Mouse (Mus musculus): ENCODE results near the gene Gm5592. TPM values are rescaled to one million over a fixed set of nuclear protein-coding genes. Genes with fewer than 3 reads are reported as not detected.
"Not testable (repeated sequence)": the region's sequence is repeated elsewhere in the genome, so short reads cannot be mapped to it uniquely, and the experiment has no call there.

Gene Gm5592
- polyA plus RNA-seq (2014; fragmentation: Nextera tagmentation; extraction: Ambion mirVana), result not detected in 2 replicates

GRCm38 (mm10) chr7:41153541-41153940 lies at the start of gene Gm5592:
Gene Gm5592 (plus strand): TSS chr7:41153841.
- H3K36me3 ChIP-seq (ENCODE audit: control insufficient read depth, insufficient read depth, low read length); H3K4me1 ChIP-seq (ENCODE audit: control insufficient read depth, insufficient read depth, low read length); H3K9me3 ChIP-seq (ENCODE audit: control insufficient read depth, low read length); DNase-seq (ENCODE audit: low spot score); H3K27me3 ChIP-seq (replicated peaks; ENCODE audit: control insufficient read depth, insufficient read depth, low read length); H3K4me3 ChIP-seq (ENCODE audit: low read depth, low read length); H3K27ac ChIP-seq (replicated peaks; ENCODE audit: low read depth, low read length); ATAC-seq (ENCODE audit: low read depth); H3K4me2 ChIP-seq (ENCODE audit: low read depth, low read length); H3K9ac ChIP-seq (ENCODE audit: low read depth, low read length): not testable (repeated sequence)
- WGBS, result 83% methylated on average over 4 of the region's 4 CpGs

DNA sequence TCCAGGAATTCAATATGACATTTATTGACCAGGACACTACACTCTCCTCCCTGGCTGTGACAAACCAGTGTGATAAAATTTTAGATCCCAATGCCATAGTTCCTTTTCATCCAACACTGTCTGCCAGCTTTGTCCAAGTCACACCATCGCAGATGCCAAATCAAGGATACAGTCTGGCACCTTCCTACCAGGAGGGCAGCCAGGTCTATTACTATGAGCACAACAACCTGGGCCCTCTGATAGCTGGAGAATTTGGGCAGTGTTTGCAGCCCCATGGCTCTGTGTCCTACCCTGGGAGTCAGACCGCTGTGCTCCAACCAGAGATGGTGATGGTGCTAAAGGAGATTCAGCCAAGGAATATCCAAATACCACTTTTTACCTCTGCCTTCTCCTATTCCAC lies 2.2 kb downstream of the Gm5592 start:
- not testable (repeated sequence) for H3K36me3 ChIP-seq (ENCODE audit: control insufficient read depth, insufficient read depth, low read length); H3K4me2 ChIP-seq (ENCODE audit: low read depth, low read length); H3K9ac ChIP-seq (ENCODE audit: low read depth, low read length); DNase-seq (ENCODE audit: low spot score); H3K27me3 ChIP-seq (replicated peaks; ENCODE audit: control insufficient read depth, insufficient read depth, low read length); H3K27ac ChIP-seq (replicated peaks; ENCODE audit: low read depth, low read length); H3K9me3 ChIP-seq (ENCODE audit: control insufficient read depth, low read length); H3K4me3 ChIP-seq (ENCODE audit: low read depth, low read length); ATAC-seq (ENCODE audit: low read depth); H3K4me1 ChIP-seq (ENCODE audit: control insufficient read depth, insufficient read depth, low read length)
- 100% methylated on average over 2 of the region's 2 CpGs for WGBS

GRCm38 (mm10) chr7:41157879-41158278 lies 4.2 kb downstream of the Gm5592 start:
- not testable (repeated sequence) for H3K9me3 ChIP-seq (ENCODE audit: control insufficient read depth, low read length); H3K4me2 ChIP-seq (ENCODE audit: low read depth, low read length); DNase-seq (ENCODE audit: low spot score); H3K27ac ChIP-seq (replicated peaks; ENCODE audit: low read depth, low read length); H3K4me1 ChIP-seq (ENCODE audit: control insufficient read depth, insufficient read depth, low read length); H3K27me3 ChIP-seq (replicated peaks; ENCODE audit: control insufficient read depth, insufficient read depth, low read length); ATAC-seq (ENCODE audit: low read depth); H3K9ac ChIP-seq (ENCODE audit: low read depth, low read length); H3K36me3 ChIP-seq (ENCODE audit: control insufficient read depth, insufficient read depth, low read length); H3K4me3 ChIP-seq (ENCODE audit: low read depth, low read length)
- WGBS, result no CpG with 5 or more reads among the region's 1 CpGs

DNA sequence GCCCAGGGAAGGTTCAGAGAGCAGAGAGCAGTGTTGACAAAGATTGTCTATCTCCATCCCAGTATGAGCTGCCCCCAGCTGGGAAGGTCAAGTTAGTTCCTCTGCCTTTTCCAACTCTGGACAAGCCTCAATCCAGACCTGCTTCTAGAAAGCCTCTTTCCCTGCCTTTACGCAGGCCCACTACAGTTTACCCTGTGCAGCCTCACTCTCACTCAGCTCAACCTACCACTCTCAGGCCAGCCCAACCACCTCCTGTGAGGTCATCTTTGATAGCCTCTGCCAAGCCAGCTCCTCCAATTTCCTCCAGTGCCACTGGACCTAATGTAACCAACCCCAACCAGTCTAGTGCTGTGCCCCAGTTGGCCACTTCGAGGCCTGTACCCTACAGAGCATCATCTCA lies 4.9 kb downstream of the Gm5592 start:
- not testable (repeated sequence) for H3K9me3 ChIP-seq (ENCODE audit: control insufficient read depth, low read length); H3K27ac ChIP-seq (replicated peaks; ENCODE audit: low read depth, low read length); DNase-seq (ENCODE audit: low spot score); H3K4me1 ChIP-seq (ENCODE audit: control insufficient read depth, insufficient read depth, low read length); ATAC-seq (ENCODE audit: low read depth); H3K36me3 ChIP-seq (ENCODE audit: control insufficient read depth, insufficient read depth, low read length); H3K4me2 ChIP-seq (ENCODE audit: low read depth, low read length); H3K4me3 ChIP-seq (ENCODE audit: low read depth, low read length); H3K9ac ChIP-seq (ENCODE audit: low read depth, low read length); H3K27me3 ChIP-seq (replicated peaks; ENCODE audit: control insufficient read depth, insufficient read depth, low read length)
- WGBS, result 46% methylated on average over 2 of the region's 2 CpGs

- ATAC-seq (ENCODE audit: low read depth), result no peak
- no peak for DNase-seq (ENCODE audit: low spot score)
Measured at GRCm38 (mm10) chr7:41193671-41194070, 40.0 kb downstream of the Gm5592 start.

More at GRCm38 (mm10) chr7:41193671-41194070, 40.0 kb downstream of the Gm5592 start:
- H3K27me3 ChIP-seq (replicated peaks; ENCODE audit: control insufficient read depth, insufficient read depth, low read length), result no peaks in the 10 kb centered on the region
- no peak overlapping the region for H3K4me2 ChIP-seq (ENCODE audit: low read depth, low read length)
- WGBS, result 68% methylated on average over 4 of the region's 4 CpGs
- H3K4me3 ChIP-seq (ENCODE audit: low read depth, low read length), result no peak overlapping the region
- H3K27ac ChIP-seq (replicated peaks; ENCODE audit: low read depth, low read length), result no peak overlapping the region
- no peaks in the 10 kb centered on the region for H3K4me1 ChIP-seq (ENCODE audit: control insufficient read depth, insufficient read depth, low read length)
- H3K9ac ChIP-seq (ENCODE audit: low read depth, low read length), result no peak overlapping the region
- H3K36me3 ChIP-seq (ENCODE audit: control insufficient read depth, insufficient read depth, low read length), result no peaks in the 10 kb centered on the region
- no peaks in the 10 kb centered on the region for H3K9me3 ChIP-seq (ENCODE audit: control insufficient read depth, low read length)

Other genes starting within 250 kb of the Gm5592 start
- gene 4930433I11Rik, start 166.3 kb upstream of the Gm5592 start, polyA plus RNA-seq (2014; fragmentation: Nextera tagmentation; extraction: Ambion mirVana), result not detected in 2 replicates
- not detected in 2 replicates for gene Gm4884, start 121.1 kb upstream of the Gm5592 start, polyA plus RNA-seq (2014; fragmentation: Nextera tagmentation; extraction: Ambion mirVana)
- gene AI987944, start 239.5 kb downstream of the Gm5592 start, polyA plus RNA-seq (2014; fragmentation: Nextera tagmentation; extraction: Ambion mirVana), result 11.6 and 13.7 TPM in 2 replicates